Mouse (Mus musculus) skeletal muscle tissue, adult 2 months (tissue): ENCODE results near the gene Gm10681.
"Not testable (repeated sequence)": the region's sequence is repeated elsewhere in the genome, so short reads cannot be mapped to it uniquely, and the experiment has no call there.

ENCODE experiments used
- DNase-seq: peaks from one replicate; pipeline ENCODE4 v3.0.0-alpha.2; 2012; ENCODE audit warnings: low read depth, low spot score

Gm10681 gene

DNA sequence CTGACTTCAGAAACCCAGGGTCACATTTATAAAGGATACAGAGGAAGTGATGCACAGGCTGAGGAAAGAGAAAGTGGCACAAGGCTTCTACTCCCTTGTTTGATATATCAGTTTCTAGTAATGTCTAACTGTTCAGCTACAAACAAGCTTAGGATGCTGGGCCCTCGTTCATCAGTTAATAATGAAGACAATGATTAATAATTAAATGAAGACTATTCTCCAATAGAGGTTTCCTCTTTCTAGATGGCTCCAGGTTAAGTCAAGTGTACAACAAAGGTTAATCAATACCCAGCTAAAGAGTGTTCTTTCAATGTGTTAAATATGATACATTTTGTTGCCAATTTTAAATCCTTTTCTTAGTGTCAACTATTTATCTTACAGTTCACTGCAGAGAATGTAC is 78.2 kb downstream of the Gm10681 start, which contains the start of gene Hsd3b4:
Hsd3b4 (minus strand) TSS at position 101 of the 400 bp plus-strand sequence.
- not testable (repeated sequence) for DNase-seq

DNA sequence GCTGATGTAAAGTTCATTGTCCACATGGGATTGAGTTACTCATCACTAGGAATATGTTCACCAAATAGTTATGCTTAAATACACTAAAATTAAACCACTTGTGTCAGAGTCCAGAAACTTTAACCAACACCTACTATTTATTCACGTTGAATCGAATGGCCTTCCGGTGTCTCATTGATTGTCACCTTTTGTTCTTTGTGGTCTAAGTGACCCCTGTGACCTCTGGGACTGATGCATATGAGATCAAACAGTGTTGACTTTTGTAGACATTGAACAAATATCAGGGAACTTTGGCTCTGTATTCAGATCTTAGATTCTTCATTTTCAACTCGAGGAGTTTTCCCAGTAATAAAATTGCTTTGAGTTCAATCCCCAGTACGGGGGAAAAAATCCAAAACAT is 81.4 kb downstream of the Gm10681 start:
- not testable (repeated sequence) for DNase-seq
